Mouse (Mus musculus) neural tube, embryonic 11.5 days (tissue): Measurements from ENCODE around the gene 1700023F06Rik. TPM values are rescaled to one million over a fixed set of nuclear protein-coding genes. Genes with fewer than 3 reads are reported as not detected.

Experiments used
- ATAC-seq: fragments of 200-750 bp; cut with Nextera tagmentation; 2 replicates; pipeline ENCODE4 v1.8.0; 2017; ENCODE audit warnings: moderate number of reproducible peaks, mild to moderate bottlenecking, moderate TSS enrichment, moderate library complexity; ENCODE audit not compliant: insufficient read depth, low FRiP score, low TSS enrichment
- DNase-seq: peaks from one replicate; pipeline ENCODE4 v3.0.0-alpha.2; 2015; ENCODE audit warnings: low spot score
- H3K27ac ChIP-seq: fragments of 300-500 bp; sonication (generic); 2 replicates; pipeline ENCODE4 v1.5.1; 2014; ENCODE audit warnings: low read depth, mild to moderate bottlenecking, low read length
- H3K27me3 ChIP-seq: fragments of 300-500 bp; sonication (generic); 2 replicates; pipeline ENCODE4 v1.6.1; 2014; ENCODE audit warnings: mild to moderate bottlenecking, low read length, mixed read lengths; ENCODE audit not compliant: control insufficient read depth, insufficient read depth
- H3K36me3 ChIP-seq: fragments of 300-500 bp; sonication (generic); 2 replicates; pipeline ENCODE4 v1.6.1; 2014; ENCODE audit warnings: mild to moderate bottlenecking, low read length, moderate library complexity, mixed read lengths; ENCODE audit not compliant: control insufficient read depth, insufficient read depth
- H3K4me1 ChIP-seq: fragments of 300-500 bp; sonication (generic); 2 replicates; pipeline ENCODE4 v1.6.1; 2014; ENCODE audit warnings: low read length, mixed read lengths; ENCODE audit not compliant: control insufficient read depth, insufficient read depth
- H3K4me2 ChIP-seq: fragments of 300-500 bp; sonication (generic); 2 replicates; pipeline ENCODE4 v1.6.1; 2014; ENCODE audit warnings: low read depth, mild to moderate bottlenecking, moderate library complexity
- H3K4me3 ChIP-seq: fragments of 300-500 bp; sonication (generic); 2 replicates; pipeline ENCODE4 v1.5.1; 2014; ENCODE audit warnings: low read depth, low read length
- H3K9ac ChIP-seq: fragments of 300-500 bp; sonication (generic); 2 replicates; pipeline ENCODE4 v1.6.1; 2014; ENCODE audit warnings: mild to moderate bottlenecking, low read length
- H3K9me3 ChIP-seq: fragments of 300-500 bp; sonication (generic); 2 replicates; pipeline ENCODE4 v1.6.1; 2016; ENCODE audit warnings: low read length; ENCODE audit not compliant: control insufficient read depth
- WGBS: fragments of 180-500 bp; shearing (Covaris S2); extraction: QIAGEN DNeasy Blood & Tissue Kit; methylation state at CpG from one replicate; pipeline ENCODE4 v1.1.7; 2014; 5-methylcytosine and 5-hydroxymethylcytosine counted together
- polyA plus RNA-seq: library from polyadenylated mRNA; unstranded; fragments of >200 nt; fragmentation: Nextera tagmentation; extraction: Ambion mirVana; gene quantifications from 2 replicates; pipeline ENCODE4 v1.2.1, GENCODE M21; 2014

Gene 1700023F06Rik
- polyA plus RNA-seq, 1 experiment from 2014 or later: not detected

GRCm38 (mm10) chr11:103184891-103185290 is 23.5 kb downstream of the 1700023F06Rik start:
- Histone ChIP-seq H3K4me1 (no peaks in the 10 kb centered on the region), H3K9ac (no peak overlapping the region), H3K27me3 (0 out of 2 replicates have a peak, but pooled peaks cover 2% of the 10 kb centered on the region), H3K4me2 (no peak overlapping the region), H3K9me3 (no peaks in the 10 kb centered on the region), H3K4me3 (no peak overlapping the region), H3K36me3 (no peaks in the 10 kb centered on the region), H3K27ac (no peak overlapping the region)
- 39% methylated on average over 2 of the region's 2 CpGs for WGBS
- ATAC-seq (no peak), DNase-seq (peak; percentile 45)

GRCm38 (mm10) chr11:103181911-103182310 is 26.4 kb downstream of the 1700023F06Rik start:
- Histone ChIP-seq H3K9ac (no peak overlapping the region), H3K27ac (no peak overlapping the region), H3K36me3 (no peaks in the 10 kb centered on the region), H3K27me3 (no peaks in the 10 kb centered on the region), H3K4me1 (no peaks in the 10 kb centered on the region), H3K4me3 (no peak overlapping the region), H3K9me3 (no peaks in the 10 kb centered on the region), H3K4me2 (no peak overlapping the region)
- ATAC-seq: no peak
- WGBS: 80% methylated on average over 3 of the region's 3 CpGs
- DNase-seq: no peak

- Histone ChIP-seq H3K4me2 (no peak overlapping the region), H3K4me1 (no peaks in the 10 kb centered on the region), H3K27me3 (no peaks in the 10 kb centered on the region), H3K36me3 (no peaks in the 10 kb centered on the region), H3K27ac (no peak overlapping the region), H3K4me3 (no peak overlapping the region), H3K9ac (no peak overlapping the region), H3K9me3 (no peaks in the 10 kb centered on the region)
- ATAC-seq (no peak), DNase-seq (no peak)
- 81% methylated on average over 9 of the region's 9 CpGs for WGBS
These were observed 27.0 kb downstream of the 1700023F06Rik start for GRCm38 (mm10) chr11:103181349-103181748.

GRCm38 (mm10) chr11:103180426-103180825 is 27.9 kb downstream of the 1700023F06Rik start:
- ATAC-seq (no peak), DNase-seq (no peak)

GRCm38 (mm10) chr11:103178748-103179147 is 29.6 kb downstream of the 1700023F06Rik start:
- no peak for ATAC-seq
- H3K27me3 ChIP-seq: no peaks in the 10 kb centered on the region
- no peak for DNase-seq
- no peaks in the 10 kb centered on the region for H3K4me1 ChIP-seq
- no peak overlapping the region for H3K27ac ChIP-seq
- 87% methylated on average over 8 of the region's 8 CpGs for WGBS
- H3K9ac ChIP-seq: no peak overlapping the region
- no peaks in the 10 kb centered on the region for H3K36me3 ChIP-seq
- no peak overlapping the region for H3K4me3 ChIP-seq
- H3K4me2 ChIP-seq: no peak overlapping the region
- no peaks in the 10 kb centered on the region for H3K9me3 ChIP-seq

More at GRCm38 (mm10) chr11:103180426-103180825, 27.9 kb downstream of the 1700023F06Rik start:
- Histone ChIP-seq H3K36me3 (no peaks in the 10 kb centered on the region), H3K9ac (no peak overlapping the region), H3K27ac (no peak overlapping the region), H3K27me3 (no peaks in the 10 kb centered on the region), H3K4me1 (no peaks in the 10 kb centered on the region), H3K4me2 (no peak overlapping the region), H3K9me3 (no peaks in the 10 kb centered on the region), H3K4me3 (no peak overlapping the region)
- 85% methylated on average over 1 of the region's 1 CpGs for WGBS

GRCm38 (mm10) chr11:103177815-103178485 is 30.4 kb downstream of the 1700023F06Rik start:
- DNase-seq: no peak
- Histone ChIP-seq H3K4me3 (no peak overlapping the region), H3K4me1 (no peaks in the 10 kb centered on the region), H3K9me3 (no peaks in the 10 kb centered on the region), H3K36me3 (no peaks in the 10 kb centered on the region), H3K9ac (no peak overlapping the region), H3K27me3 (peaks cover 3% of the 10 kb centered on the region), H3K4me2 (no peak overlapping the region), H3K27ac (no peak overlapping the region)
- no peak for ATAC-seq
- WGBS: 80% methylated on average over 15 of the region's 15 CpGs

GRCm38 (mm10) chr11:103177216-103177615 is 31.1 kb downstream of the 1700023F06Rik start:
- WGBS: 83% methylated on average over 5 of the region's 5 CpGs
- no peak for ATAC-seq
- no peaks in the 10 kb centered on the region for H3K4me1 ChIP-seq

GRCm38 (mm10) chr11:103176510-103176909 is 31.8 kb downstream of the 1700023F06Rik start:
- ATAC-seq: no peak
- Histone ChIP-seq H3K4me3 (no peak overlapping the region), H3K9ac (no peak overlapping the region), H3K4me2 (no peak overlapping the region), H3K36me3 (no peaks in the 10 kb centered on the region), H3K4me1 (no peaks in the 10 kb centered on the region), H3K9me3 (no peaks in the 10 kb centered on the region), H3K27ac (no peak overlapping the region), H3K27me3 (peaks cover 17% of the 10 kb centered on the region)
- DNase-seq: no peak
- whole genome bisulfite sequencing: 94% methylated on average over 1 of the region's 1 CpGs

More at GRCm38 (mm10) chr11:103177216-103177615, 31.1 kb downstream of the 1700023F06Rik start:
- H3K27me3 ChIP-seq: peaks cover 10% of the 10 kb centered on the region
- no peak overlapping the region for H3K9ac ChIP-seq
- H3K4me3 ChIP-seq: no peak overlapping the region
- H3K4me2 ChIP-seq: no peak overlapping the region
- no peak for DNase-seq
- no peak overlapping the region for H3K27ac ChIP-seq
- no peaks in the 10 kb centered on the region for H3K36me3 ChIP-seq
- H3K9me3 ChIP-seq: no peaks in the 10 kb centered on the region
